Mouse (Mus musculus) hindbrain, embryonic 13.5 days (tissue): ENCODE measurements around the gene Trpv4. TPM values are rescaled to one million over a fixed set of nuclear protein-coding genes. Genes with fewer than 3 reads are reported as not detected.
A peak's percentile ranks its signal among the peaks of the same experiment; 100 is the strongest.

Source experiments
- ATAC-seq: fragments of 200-750 bp; cut with Nextera tagmentation; 2 replicates; pipeline ENCODE4 v1.8.0; 2017; ENCODE audit warnings: moderate TSS enrichment; ENCODE audit not compliant: low FRiP score
- H3K27ac ChIP-seq: fragments of 300-500 bp; sonication (generic); 2 replicates; pipeline ENCODE4 v1.5.1; 2015; ENCODE audit warnings: inconsistent platforms, mild to moderate bottlenecking, moderate library complexity
- H3K27me3 ChIP-seq: fragments of 300-500 bp; sonication (generic); 2 replicates; pipeline ENCODE4 v1.6.1; 2015; ENCODE audit warnings: mild to moderate bottlenecking, inconsistent platforms
- H3K36me3 ChIP-seq: fragments of 300-500 bp; sonication (generic); 2 replicates; pipeline ENCODE4 v1.6.1; 2015; ENCODE audit warnings: mild to moderate bottlenecking, inconsistent platforms
- H3K4me1 ChIP-seq: fragments of 300-500 bp; sonication (generic); replicated peaks from 2 replicates; pipeline ENCODE4 v1.6.1; 2015; ENCODE audit warnings: inconsistent platforms
- H3K4me2 ChIP-seq: fragments of 300-500 bp; sonication (generic); 2 replicates; pipeline ENCODE4 v1.6.1; 2015; ENCODE audit warnings: inconsistent platforms, mild to moderate bottlenecking, moderate library complexity
- H3K4me3 ChIP-seq: fragments of 300-500 bp; sonication (generic); 2 replicates; pipeline ENCODE4 v1.5.1; 2015; ENCODE audit warnings: mild to moderate bottlenecking, inconsistent platforms
- H3K9ac ChIP-seq: fragments of 300-500 bp; sonication (generic); 2 replicates; pipeline ENCODE4 v1.6.1; 2015; ENCODE audit warnings: mild to moderate bottlenecking, inconsistent platforms
- H3K9me3 ChIP-seq: fragments of 300-500 bp; sonication (generic); 2 replicates; pipeline ENCODE4 v1.6.1; 2016; ENCODE audit warnings: inconsistent platforms
- WGBS: fragments of 180-500 bp; shearing (Covaris S2); methylation state at CpG from one replicate; pipeline ENCODE4 v1.1.7; 2015; 5-methylcytosine and 5-hydroxymethylcytosine counted together
- polyA plus RNA-seq: library from polyadenylated mRNA; unstranded; fragments of >200 nt; fragmentation: Nextera tagmentation; extraction: Ambion mirVana; gene quantifications from 2 replicates; pipeline ENCODE4 v1.2.1, GENCODE M21; 2015

Trpv4 gene
- polyA plus RNA-seq, 1 experiment from 2014 or later, result 0.65 TPM

DNA sequence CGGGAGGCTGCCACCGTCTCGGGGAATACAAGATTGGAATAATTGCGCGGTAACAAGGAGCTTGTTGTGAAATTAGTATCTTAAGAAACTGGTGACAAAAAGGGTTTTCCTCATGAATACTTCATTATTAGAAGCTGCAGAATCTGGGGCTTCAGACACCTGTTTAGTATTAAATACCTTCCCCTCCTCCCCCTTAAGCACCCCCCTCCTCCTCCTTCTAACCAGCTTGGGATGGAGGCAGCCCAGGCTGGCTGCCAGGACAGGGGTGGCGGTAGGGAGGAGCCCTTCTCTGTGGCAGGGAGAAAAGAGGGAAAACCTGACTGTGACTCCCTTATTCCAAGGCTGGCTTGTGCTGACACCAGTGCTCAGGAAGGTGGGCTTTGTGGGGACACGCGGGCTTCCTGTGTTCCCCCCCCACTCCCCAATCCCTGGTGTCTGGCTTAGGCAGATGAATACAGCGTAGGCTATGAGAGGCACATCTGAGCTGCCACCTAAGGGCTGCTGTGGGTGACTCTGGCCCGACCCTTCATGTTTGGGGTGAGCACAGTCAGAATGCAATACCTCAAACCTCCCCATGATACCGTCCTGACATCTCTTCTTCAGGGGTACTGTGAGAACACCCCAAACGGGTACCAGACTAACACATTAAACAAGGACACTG is 64.9 kb downstream of the Trpv4 start:
- H3K9me3 ChIP-seq, result no peaks in the 10 kb centered on the region
- peaks cover 82% of the 10 kb centered on the region for H3K4me1 ChIP-seq
- H3K4me2 ChIP-seq, result peak overlapping the region; percentile 21; the same call in 1 of the 2 replicates
- WGBS, result 57% methylated on average over 11 of the region's 12 CpGs
- H3K4me3 ChIP-seq, result no peak overlapping the region
- no peak for ATAC-seq
- H3K9ac ChIP-seq, result peak overlapping the region; percentile 58; the same call in 1 of the 2 replicates
- H3K27me3 ChIP-seq, result 0 out of 2 replicates have a peak, but pooled peaks cover 2% of the 10 kb centered on the region
- peak overlapping the region; percentile 58; the same call in 1 of the 2 replicates for H3K27ac ChIP-seq
- peaks cover 15% of the 10 kb centered on the region for H3K36me3 ChIP-seq

DNA sequence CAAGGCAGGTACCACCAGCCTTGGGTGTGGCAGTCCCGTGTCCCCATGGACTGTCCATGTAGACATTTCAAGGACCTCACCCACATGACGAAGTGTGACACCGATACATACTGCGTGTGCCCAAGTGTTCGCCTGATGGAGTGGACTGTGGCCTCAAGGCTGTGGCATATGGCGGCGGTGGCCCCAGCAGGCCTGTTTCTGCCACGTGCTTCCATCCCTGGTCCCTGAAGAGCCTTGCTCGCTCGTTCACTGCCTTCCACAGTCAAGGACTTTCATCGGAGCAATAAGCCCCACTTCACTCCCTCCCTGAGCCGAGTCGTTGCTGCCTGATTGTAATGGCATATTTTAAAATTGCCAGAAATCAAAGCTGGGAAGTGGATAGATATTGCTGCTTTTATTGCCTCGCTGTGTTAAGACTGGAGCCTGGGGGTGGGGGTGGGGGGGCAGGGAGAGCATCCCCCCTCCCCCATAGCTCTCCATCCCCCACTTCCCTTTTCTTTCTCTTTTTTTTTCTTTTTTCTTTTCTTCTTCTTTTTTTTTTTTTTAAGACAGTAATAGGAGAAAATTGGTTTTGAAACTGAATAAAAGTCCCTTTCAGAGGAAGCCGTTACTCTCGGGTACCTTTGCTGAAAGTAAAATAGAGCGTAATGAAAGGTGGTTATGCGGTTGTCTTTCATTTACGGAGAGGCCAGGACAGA is 65.6 kb downstream of the Trpv4 start:
- ATAC-seq, result peak; percentile 9; the same call in 1 of the 2 replicates
- Histone ChIP-seq H3K4me3 (no peak overlapping the region), H3K9me3 (no peaks in the 10 kb centered on the region), H3K27me3 (0 out of 2 replicates have a peak, but pooled peaks cover 2% of the 10 kb centered on the region), H3K4me1 (peaks cover 86% of the 10 kb centered on the region), H3K9ac (peak overlapping the region; percentile 6; the same call in 1 of the 2 replicates), H3K36me3 (peaks cover 15% of the 10 kb centered on the region), H3K27ac (peak overlapping the region; percentile 69), H3K4me2 (peak overlapping the region; percentile 22; the same call in 1 of the 2 replicates)
- 36% methylated on average over 19 of the region's 19 CpGs for WGBS

DNA sequence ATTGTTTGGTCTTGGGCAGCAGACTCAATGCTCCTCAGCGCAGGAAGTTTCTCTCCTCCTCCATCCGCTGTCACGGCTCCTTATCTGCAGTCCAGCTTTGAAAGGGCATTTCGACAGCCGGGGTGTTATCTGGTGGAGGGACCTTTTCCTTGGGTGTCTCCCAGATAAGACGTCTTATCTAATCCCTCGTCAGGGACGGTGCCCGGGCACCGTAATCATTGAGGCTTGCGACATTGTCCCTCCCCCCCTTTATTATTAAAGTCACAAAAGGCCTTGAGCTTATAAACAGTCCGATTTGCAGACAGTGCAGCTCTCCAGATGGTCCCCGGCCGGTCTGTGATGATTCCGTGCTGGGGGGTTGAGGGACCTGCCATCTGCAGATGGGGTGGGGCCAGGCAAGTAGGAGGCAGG is 67.1 kb downstream of the Trpv4 start:
- Histone ChIP-seq H3K9me3 (no peaks in the 10 kb centered on the region), H3K36me3 (peaks cover 15% of the 10 kb centered on the region), H3K9ac (peak overlapping the region; percentile 25), H3K27me3 (0 out of 2 replicates have a peak, but pooled peaks cover 4% of the 10 kb centered on the region), H3K4me3 (no peak overlapping the region), H3K4me1 (peaks cover 79% of the 10 kb centered on the region), H3K27ac (peak overlapping the region; percentile 69), H3K4me2 (no peak overlapping the region)
- no peak for ATAC-seq
- 25% methylated on average over 15 of the region's 15 CpGs for WGBS

DNA sequence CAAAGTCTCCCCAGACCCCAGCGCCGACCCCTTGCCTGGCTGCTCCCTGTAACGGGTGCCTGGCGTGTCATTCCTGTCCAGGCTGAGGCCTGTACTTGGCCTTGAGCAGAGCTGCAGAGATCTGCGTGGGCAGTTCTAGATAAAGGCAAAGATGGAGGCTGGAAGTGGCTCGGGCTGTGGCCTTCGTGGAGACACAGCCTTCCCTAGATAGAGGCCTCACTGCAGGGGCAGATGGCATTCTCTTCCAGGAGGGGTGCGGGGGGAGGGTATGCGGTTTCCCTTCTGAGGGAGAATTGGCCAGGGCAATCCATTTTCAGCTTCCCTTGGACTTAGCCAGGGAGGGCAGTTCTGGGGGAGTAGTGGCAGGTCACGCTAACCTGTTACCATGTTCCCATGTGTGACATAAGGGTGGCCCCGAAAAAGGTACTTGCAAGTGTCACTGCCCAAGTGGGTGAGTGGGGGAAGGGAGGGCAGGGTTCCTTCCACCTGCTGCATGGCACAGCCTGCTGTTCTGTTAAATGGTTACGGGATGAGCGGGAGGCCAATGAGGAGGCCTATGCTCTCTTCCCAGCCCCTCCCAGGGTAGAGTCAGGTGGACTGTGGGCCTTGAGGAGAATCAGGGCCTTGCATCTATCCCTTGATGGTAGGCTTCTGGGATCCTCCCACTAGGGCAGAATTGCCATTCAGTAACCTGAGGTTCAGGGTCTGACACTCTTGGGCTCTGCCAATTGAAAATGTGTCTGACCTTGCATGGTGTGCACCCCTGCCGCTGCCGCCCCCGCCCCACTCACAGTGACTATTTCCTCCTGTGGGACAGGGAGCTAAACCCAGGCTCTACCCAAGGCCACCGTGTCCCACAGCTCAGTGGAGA is 67.9 kb downstream of the Trpv4 start:
- Histone ChIP-seq H3K27ac (peak overlapping the region; percentile 69), H3K9me3 (no peaks in the 10 kb centered on the region), H3K4me1 (peaks cover 86% of the 10 kb centered on the region), H3K36me3 (peaks cover 10% of the 10 kb centered on the region), H3K9ac (peak overlapping the region; percentile 25), H3K4me2 (no peak overlapping the region), H3K27me3 (0 out of 2 replicates have a peak, but pooled peaks cover 2% of the 10 kb centered on the region), H3K4me3 (no peak overlapping the region)
- WGBS, result 70% methylated on average over 17 of the region's 17 CpGs
- ATAC-seq, result no peak

GRCm38 (mm10) chr5:114589454-114589853 is 68.8 kb downstream of the Trpv4 start:
- 0 out of 2 replicates have a peak, but pooled peaks cover 2% of the 10 kb centered on the region for H3K27me3 ChIP-seq
- 0 out of 2 replicates have a peak overlapping the region, but pooled peaks have one; percentile 13 for H3K4me2 ChIP-seq
- peak overlapping the region; percentile 15; the same call in 1 of the 2 replicates for H3K9ac ChIP-seq
- peak overlapping the region; percentile 69 for H3K27ac ChIP-seq
- peaks cover 93% of the 10 kb centered on the region for H3K4me1 ChIP-seq
- peaks cover 3% of the 10 kb centered on the region for H3K36me3 ChIP-seq
- H3K9me3 ChIP-seq, result no peaks in the 10 kb centered on the region
- 9% methylated on average over 2 of the region's 2 CpGs for WGBS
- ATAC-seq, result no peak
- no peak overlapping the region for H3K4me3 ChIP-seq

GRCm38 (mm10) chr5:114589026-114589425 is 69.2 kb downstream of the Trpv4 start:
- H3K9me3 ChIP-seq, result no peaks in the 10 kb centered on the region
- H3K9ac ChIP-seq, result peak overlapping the region; percentile 15; the same call in 1 of the 2 replicates
- 26% methylated on average over 6 of the region's 6 CpGs for WGBS
- peak; percentile 22; the same call in 1 of the 2 replicates for ATAC-seq
- 0 out of 2 replicates have a peak, but pooled peaks cover 2% of the 10 kb centered on the region for H3K27me3 ChIP-seq
- H3K36me3 ChIP-seq, result no peaks in the 10 kb centered on the region; the same call in 1 of the 2 replicates
- H3K4me2 ChIP-seq, result 0 out of 2 replicates have a peak overlapping the region, but pooled peaks have one; percentile 13
- H3K4me1 ChIP-seq, result peaks cover 93% of the 10 kb centered on the region
- no peak overlapping the region for H3K4me3 ChIP-seq
- peak overlapping the region; percentile 69 for H3K27ac ChIP-seq

DNA sequence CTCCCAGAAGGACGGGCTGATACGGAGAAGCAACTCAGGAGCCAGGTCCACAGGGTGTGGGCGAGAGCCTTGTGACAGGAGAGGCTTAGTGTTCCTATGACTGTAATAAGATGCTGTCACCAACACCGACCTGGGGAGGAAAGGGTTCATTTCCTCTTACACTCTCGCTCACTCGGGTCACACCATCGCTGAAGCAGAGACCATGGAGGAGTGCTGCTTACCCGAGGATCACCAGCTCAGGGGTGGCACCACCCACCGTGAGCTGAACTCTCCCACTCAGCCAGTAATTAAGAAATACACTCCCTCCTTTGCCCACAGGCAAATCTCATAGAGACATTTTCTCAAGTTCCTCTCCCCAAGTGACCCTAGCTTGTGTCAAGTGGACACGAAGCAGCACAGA is 69.8 kb downstream of the Trpv4 start:
- WGBS, result 49% methylated on average over 10 of the region's 10 CpGs
- H3K9me3 ChIP-seq, result no peaks in the 10 kb centered on the region
- H3K36me3 ChIP-seq, result no peaks in the 10 kb centered on the region
- 0 out of 2 replicates have a peak overlapping the region, but pooled peaks have one; percentile 5 for H3K9ac ChIP-seq
- ATAC-seq, result no peak
- H3K4me3 ChIP-seq, result no peak overlapping the region
- H3K4me2 ChIP-seq, result peak overlapping the region; percentile 1; the same call in 1 of the 2 replicates
- H3K27ac ChIP-seq, result peak overlapping the region; percentile 69
- H3K4me1 ChIP-seq, result peaks cover 93% of the 10 kb centered on the region
- 0 out of 2 replicates have a peak, but pooled peaks cover 4% of the 10 kb centered on the region for H3K27me3 ChIP-seq

GRCm38 (mm10) chr5:114587908-114588307 is 70.3 kb downstream of the Trpv4 start:
- Histone ChIP-seq H3K9me3 (no peaks in the 10 kb centered on the region), H3K4me3 (no peak overlapping the region), H3K9ac (no peak overlapping the region), H3K4me2 (no peak overlapping the region), H3K36me3 (no peaks in the 10 kb centered on the region), H3K4me1 (peaks cover 93% of the 10 kb centered on the region), H3K27me3 (0 out of 2 replicates have a peak, but pooled peaks cover 5% of the 10 kb centered on the region), H3K27ac (peak overlapping the region; percentile 69)
- ATAC-seq, result no peak
- 42% methylated on average over 9 of the region's 9 CpGs for WGBS

GRCm38 (mm10) chr5:114585682-114586081 is 72.5 kb downstream of the Trpv4 start:
- Histone ChIP-seq H3K9me3 (no peaks in the 10 kb centered on the region), H3K36me3 (no peaks in the 10 kb centered on the region), H3K27me3 (0 out of 2 replicates have a peak, but pooled peaks cover 5% of the 10 kb centered on the region), H3K4me2 (no peak overlapping the region), H3K4me1 (peaks cover 90% of the 10 kb centered on the region), H3K27ac (peak overlapping the region; percentile 52), H3K4me3 (no peak overlapping the region), H3K9ac (no peak overlapping the region)
- no peak for ATAC-seq
- WGBS, result 8% methylated on average over 5 of the region's 5 CpGs

DNA sequence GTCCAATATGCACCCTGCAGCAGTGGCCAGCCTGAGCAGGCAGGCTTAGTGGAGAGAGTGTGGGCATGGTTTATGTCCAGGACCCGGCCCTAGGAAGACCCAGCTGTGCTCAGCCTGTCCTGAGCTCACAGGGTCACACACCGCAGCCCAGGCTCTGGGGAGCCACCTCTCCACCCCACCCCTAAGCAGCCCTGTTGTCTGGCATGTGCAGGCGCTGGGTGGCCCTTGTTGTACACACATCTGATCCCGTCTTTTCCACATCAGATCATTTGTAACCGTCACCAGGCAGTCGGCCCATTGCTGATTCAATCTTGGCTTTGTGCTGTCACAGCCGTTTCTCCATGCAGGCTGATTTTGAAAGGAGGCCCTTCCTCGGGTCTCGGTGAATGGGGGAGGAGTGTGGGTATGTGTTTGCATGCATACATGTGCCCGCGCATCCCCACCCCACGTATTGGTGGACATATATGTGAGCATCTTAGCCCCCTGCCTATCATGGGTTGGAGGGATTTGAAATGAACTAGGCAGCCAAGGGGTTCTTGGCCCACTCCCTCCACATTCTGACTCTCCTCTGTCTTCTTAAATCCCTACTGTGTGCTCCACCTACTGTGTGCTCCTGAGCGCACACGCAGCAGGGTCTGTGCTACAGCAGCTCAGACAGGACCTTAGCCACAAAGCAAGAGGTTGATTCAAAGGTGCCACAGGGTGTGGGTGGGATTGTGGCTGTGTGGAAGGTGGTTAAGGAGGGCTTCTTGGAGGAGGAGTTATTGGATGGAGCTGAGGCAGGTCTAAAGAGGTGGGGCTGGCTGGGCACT is 73.7 kb downstream of the Trpv4 start:
- no peak overlapping the region for H3K4me3 ChIP-seq
- H3K4me2 ChIP-seq, result no peak overlapping the region; the same call in 1 of the 2 replicates
- peak overlapping the region; percentile 79 for H3K27ac ChIP-seq
- 24% methylated on average over 14 of the region's 14 CpGs for WGBS
- no peaks in the 10 kb centered on the region for H3K9me3 ChIP-seq
- peak; percentile 23; the same call in 1 of the 2 replicates for ATAC-seq
- H3K27me3 ChIP-seq, result 0 out of 2 replicates have a peak, but pooled peaks cover 5% of the 10 kb centered on the region
- peak overlapping the region; percentile 55 for H3K9ac ChIP-seq
- no peaks in the 10 kb centered on the region for H3K36me3 ChIP-seq
- H3K4me1 ChIP-seq, result peaks cover 87% of the 10 kb centered on the region
